Mouse (Mus musculus) spleen, embryonic (tissue): Measurements from ENCODE around the gene Trp53rkb.
"Not testable (repeated sequence)": the region's sequence is repeated elsewhere in the genome, so short reads cannot be mapped to it uniquely, and the experiment has no call there.

Source experiments
- CTCF ChIA-PET: fragments of 350-600 bp; sonication (Branson Sonifier 250); formaldehyde crosslinking; loops from one replicate; lab custom pipeline; 2022; lab: Charles Lee

The Trp53rkb gene

GRCm38 (mm10) chr2:166793542-166794214 is 1.3 kb downstream of the Trp53rkb start:
- CTCF ChIA-PET, result not testable (repeated sequence)

GRCm38 (mm10) chr2:166799615-166800472 is 7.5 kb downstream of the Trp53rkb start:
- CTCF ChIA-PET, result interaction anchor here (0.6 kb wide), 1 partner anchor 59 kb away, joined by 3 read pairs; no protein-coding TSS in a partner anchor

GRCm38 (mm10) chr2:166800473-166800857 is 8.1 kb downstream of the Trp53rkb start:
- CTCF ChIA-PET, result interaction anchor here (0.6 kb wide), 1 partner anchor 60 kb away, joined by 3 read pairs; no protein-coding TSS in a partner anchor

- CTCF ChIA-PET, result interaction anchor here (0.7 kb wide), 1 partner anchor 171 kb away, joined by 4 read pairs; no protein-coding TSS in a partner anchor
Observed at GRCm38 (mm10) chr2:166801436-166801835, 9.1 kb downstream of the Trp53rkb start.

DNA sequence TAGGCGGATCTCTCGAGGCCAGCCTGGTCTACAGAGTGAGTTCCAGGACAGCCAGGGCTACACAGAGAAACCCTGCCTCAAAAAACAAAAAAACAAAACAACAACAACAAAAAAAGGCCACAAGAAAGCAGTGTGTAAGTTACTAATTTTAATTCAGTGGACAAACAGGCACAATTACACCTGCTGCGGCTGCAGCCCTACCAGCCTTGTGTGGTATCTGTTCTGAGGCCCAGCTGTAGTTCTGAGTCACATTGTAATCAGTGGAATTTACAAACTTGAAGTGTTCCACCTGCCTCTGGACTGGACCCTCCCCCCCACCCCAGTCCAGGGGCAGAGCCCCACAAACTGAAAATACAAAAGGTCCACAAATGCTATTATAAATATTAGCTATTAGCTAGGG is 11.0 kb downstream of the Trp53rkb start:
- CTCF ChIA-PET, result no interaction called here

GRCm38 (mm10) chr2:166805250-166806172 is 13.2 kb downstream of the Trp53rkb start, which contains the start of gene Arfgef2:
Arfgef2 (plus strand) TSS chr2:166805588.
- CTCF ChIA-PET, result interaction anchor here (0.5 to 0.9 kb wide), 2 partner anchors 31 to 262 kb away, joined by 3 read pairs; no protein-coding TSS in a partner anchor

DNA sequence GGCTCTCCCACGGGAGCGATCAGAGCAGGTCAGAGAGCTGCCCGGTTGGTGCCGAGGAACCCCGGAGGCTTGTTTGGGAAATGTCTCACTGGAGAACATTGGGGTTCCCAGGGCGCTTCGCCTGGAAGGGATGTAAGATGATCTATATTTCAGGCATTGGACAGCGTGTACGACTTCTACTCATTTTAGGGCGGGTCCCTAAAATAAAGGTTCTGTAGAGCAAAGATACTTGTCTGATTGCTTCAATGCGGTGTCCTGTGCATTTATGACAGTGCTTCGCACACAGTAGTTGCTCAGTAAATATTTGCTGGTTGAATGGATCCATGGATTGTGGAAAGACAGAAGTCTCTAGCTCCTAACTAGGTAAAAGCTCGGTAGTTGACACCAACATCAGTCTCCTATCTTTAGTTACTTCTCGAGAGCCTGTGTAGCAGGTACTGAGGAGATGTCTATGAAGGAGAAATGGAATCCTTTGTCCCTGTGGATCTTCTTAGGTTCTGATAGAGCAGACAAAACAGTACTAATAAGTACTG is 13.9 kb downstream of the Trp53rkb start:
- CTCF ChIA-PET, result interaction anchor here (0.9 to 1.3 kb wide), 2 partner anchors 14 to 31 kb away, joined by 3 to 4 read pairs; partner anchors contain the start of gene Trp53rkb

- CTCF ChIA-PET, result interaction anchor here (1.3 kb wide), 1 partner anchor 15 kb away, joined by 4 read pairs; the partner anchor contains the start of gene Trp53rkb
Observed at GRCm38 (mm10) chr2:166806813-166807212, 14.5 kb downstream of the Trp53rkb start.

- CTCF ChIA-PET, result interaction anchor here (0.6 kb wide), 1 partner anchor 81 kb away, joined by 3 read pairs; no protein-coding TSS in a partner anchor
Observed at GRCm38 (mm10) chr2:166809499-166809898, 17.2 kb downstream of the Trp53rkb start.

DNA sequence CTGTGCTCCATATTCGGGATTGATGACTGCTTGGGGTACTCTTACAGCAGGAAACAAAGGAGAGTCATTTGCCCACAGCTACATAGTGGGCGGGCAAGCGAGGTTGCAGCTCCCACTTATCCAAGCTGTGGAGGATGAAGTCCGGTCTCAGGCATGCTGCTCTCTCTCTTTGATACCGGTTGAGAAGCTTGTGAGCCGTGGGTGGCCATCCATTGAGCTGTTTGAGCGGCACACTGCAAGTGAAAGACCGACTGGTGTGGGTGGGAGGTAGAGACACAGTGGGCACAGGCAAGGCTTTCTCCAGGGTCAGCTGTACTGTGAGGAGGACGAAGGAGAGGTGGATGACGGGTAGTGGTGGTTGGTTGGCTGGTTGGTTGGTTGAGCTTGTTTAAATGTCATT is 18.5 kb downstream of the Trp53rkb start:
- CTCF ChIA-PET, result no interaction called here

GRCm38 (mm10) chr2:166818463-166819143 is 26.3 kb downstream of the Trp53rkb start:
- CTCF ChIA-PET, result interaction anchor here (0.6 kb wide), 1 partner anchor 214 kb away, joined by 3 read pairs; no protein-coding TSS in a partner anchor

DNA sequence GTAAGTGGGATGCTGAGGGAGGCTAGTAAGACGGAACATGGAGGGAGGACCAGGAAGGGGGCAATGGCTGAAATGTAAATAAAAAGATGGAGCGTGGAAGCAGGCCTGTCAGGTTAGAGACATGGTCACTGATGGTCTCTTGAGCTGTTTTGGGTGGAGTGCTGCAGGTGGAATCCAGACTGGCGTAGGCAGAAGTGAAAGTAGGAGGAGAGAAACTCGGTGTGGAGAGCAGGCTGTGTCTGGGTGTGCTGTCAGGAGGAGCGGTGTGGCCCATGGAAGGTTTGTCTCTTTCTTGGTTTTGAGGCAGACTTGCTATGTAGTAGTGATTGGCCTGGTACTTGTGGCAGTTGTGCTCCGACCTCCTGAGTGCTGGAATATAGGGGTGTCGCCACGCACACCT is 27.5 kb downstream of the Trp53rkb start:
- CTCF ChIA-PET, result interaction anchor here (1.0 kb wide), 1 partner anchor 165 kb away, joined by 3 read pairs; no protein-coding TSS in a partner anchor

- CTCF ChIA-PET, result interaction anchor here (0.6 to 1.0 kb wide), 2 partner anchors 164 to 1107 kb away, joined by 3 read pairs; no protein-coding TSS in a partner anchor
Observed at GRCm38 (mm10) chr2:166820844-166821243, 28.5 kb downstream of the Trp53rkb start.

DNA sequence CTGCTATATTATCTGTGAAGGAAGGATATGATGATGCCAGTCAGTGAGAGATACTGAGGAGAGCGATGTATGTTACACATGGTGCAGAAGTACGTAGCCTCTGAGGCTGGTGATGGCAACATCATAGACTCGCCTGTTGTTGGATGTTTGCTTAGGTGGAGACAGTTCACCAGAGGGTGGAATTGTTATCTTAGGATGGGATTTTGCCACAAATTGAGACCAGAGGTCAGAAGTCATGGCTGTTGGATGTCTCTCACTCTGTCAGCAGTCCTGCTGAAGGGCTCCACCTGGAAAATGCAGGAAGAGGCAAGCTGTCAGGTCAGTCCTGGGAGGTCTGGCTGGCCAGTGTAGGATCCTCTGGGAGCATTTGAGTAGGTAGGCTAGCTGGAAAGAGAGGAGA is 29.1 kb downstream of the Trp53rkb start:
- CTCF ChIA-PET, result no interaction called here

- CTCF ChIA-PET, result no interaction called here
Observed at GRCm38 (mm10) chr2:166822119-166822826, 29.9 kb downstream of the Trp53rkb start.

GRCm38 (mm10) chr2:166822901-166823300 is 30.6 kb downstream of the Trp53rkb start:
- CTCF ChIA-PET, result no interaction called here

DNA sequence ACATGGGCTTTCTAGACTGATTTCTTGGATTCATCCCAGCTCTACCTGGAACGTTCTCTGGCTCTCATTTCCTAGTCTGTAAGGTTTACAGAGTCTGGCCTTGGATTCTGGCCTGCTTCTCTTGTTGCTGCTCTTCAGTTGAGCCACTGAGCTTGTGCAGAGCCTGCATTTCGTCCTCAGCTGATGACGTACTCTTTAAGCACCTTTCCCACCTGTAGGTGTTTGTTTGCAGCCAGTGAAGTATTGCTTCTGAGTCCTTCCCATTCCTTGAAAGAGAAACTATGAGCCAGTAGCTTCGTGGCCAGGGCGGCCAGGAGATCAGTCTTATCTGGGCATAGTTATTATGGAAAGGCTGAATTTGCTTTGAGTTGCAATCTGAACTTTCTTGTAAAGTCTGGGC is 32.1 kb downstream of the Trp53rkb start:
- CTCF ChIA-PET, result no interaction called here

- CTCF ChIA-PET, result no interaction called here
Observed at GRCm38 (mm10) chr2:166824998-166825397, 32.7 kb downstream of the Trp53rkb start.
